Mouse (Mus musculus) testis, adult 2 months (tissue): ENCODE results near the gene Gm49368. TPM values are rescaled to one million over a fixed set of nuclear protein-coding genes. Genes with fewer than 3 reads are reported as not detected.

Experiments used
- H3K27ac ChIP-seq: fragments of 200-500 bp; 2 replicates; pipeline ENCODE4 v1.5.1; 2012; ENCODE audit warnings: low read depth, low read length; ENCODE audit not compliant: control insufficient read depth, insufficient read depth
- H3K27me3 ChIP-seq: fragments of 200-500 bp; 2 replicates; pipeline ENCODE4 v1.6.1; 2012; ENCODE audit warnings: mild to moderate bottlenecking, low read length, moderate library complexity; ENCODE audit not compliant: control insufficient read depth, insufficient read depth
- H3K36me3 ChIP-seq: fragments of 200-500 bp; 2 replicates; pipeline ENCODE4 v1.6.1; 2012; ENCODE audit warnings: mild to moderate bottlenecking, low read length; ENCODE audit not compliant: control insufficient read depth, insufficient read depth
- H3K4me1 ChIP-seq: fragments of 200-500 bp; 2 replicates; pipeline ENCODE4 v1.6.1; 2012; ENCODE audit warnings: low read length; ENCODE audit not compliant: control insufficient read depth, insufficient read depth
- H3K4me3 ChIP-seq: fragments of 200-500 bp; 2 replicates; pipeline ENCODE4 v1.5.1; 2012; ENCODE audit warnings: low read depth, mild to moderate bottlenecking, low read length, moderate library complexity, mixed read lengths; ENCODE audit not compliant: control insufficient read depth
- CTCF ChIP-seq: fragments of 200-500 bp; IDR thresholded peaks from 2 replicates; pipeline ENCODE4 v1.5.1; 2012; ENCODE audit warnings: low read depth, mild to moderate bottlenecking, inconsistent platforms, low read length, moderate library complexity; ENCODE audit not compliant: control insufficient read depth, insufficient read depth, insufficient replicate concordance
- POLR2A ChIP-seq: fragments of 200-500 bp; IDR thresholded peaks from 2 replicates; pipeline ENCODE4 v1.6.1; 2012; ENCODE audit warnings: low read depth, mild to moderate bottlenecking, inconsistent platforms, low read length, moderate library complexity; ENCODE audit not compliant: control insufficient read depth
- polyA plus RNA-seq: library from polyadenylated mRNA; depleted of rRNA; stranded (reverse); fragments of >200 nt; gene quantifications from 2 replicates; pipeline ENCODE4 v1.2.3, GENCODE M21; 2012

Gm49368 gene
- polyA plus RNA-seq, 1 experiment, result not detected

- TF ChIP-seq CTCF (no peak), POLR2A (no peak)
- Histone ChIP-seq H3K27me3 (no peaks in the 10 kb centered on the region), H3K36me3 (no peaks in the 10 kb centered on the region), H3K27ac (no peak overlapping the region), H3K4me3 (no peak overlapping the region), H3K4me1 (no peaks in the 10 kb centered on the region)
These were observed 49.6 kb downstream of the Gm49368 start for GRCm38 (mm10) chr7:128112131-128112530.

GRCm38 (mm10) chr7:128114371-128115105 is 52.1 kb downstream of the Gm49368 start:
- Histone ChIP-seq H3K4me3 (no peak overlapping the region), H3K36me3 (no peaks in the 10 kb centered on the region), H3K4me1 (no peaks in the 10 kb centered on the region), H3K27ac (no peak overlapping the region), H3K27me3 (no peaks in the 10 kb centered on the region)
- no peak for TF ChIP-seq CTCF
- no peak for TF ChIP-seq POLR2A

- TF ChIP-seq CTCF (no peak), POLR2A (no peak)
- no peaks in the 10 kb centered on the region for H3K27me3 ChIP-seq
- no peak overlapping the region for H3K4me3 ChIP-seq
- no peaks in the 10 kb centered on the region for H3K4me1 ChIP-seq
- H3K27ac ChIP-seq, result no peak overlapping the region
- no peaks in the 10 kb centered on the region for H3K36me3 ChIP-seq
These were observed 52.9 kb downstream of the Gm49368 start for GRCm38 (mm10) chr7:128115211-128115958.

GRCm38 (mm10) chr7:128116396-128116795 is 53.9 kb downstream of the Gm49368 start:
- H3K4me1 ChIP-seq, result no peaks in the 10 kb centered on the region
- H3K27me3 ChIP-seq, result no peaks in the 10 kb centered on the region
- H3K27ac ChIP-seq, result no peak overlapping the region
- TF ChIP-seq POLR2A (no peak), CTCF (no peak)
- no peaks in the 10 kb centered on the region for H3K36me3 ChIP-seq
- H3K4me3 ChIP-seq, result no peak overlapping the region

GRCm38 (mm10) chr7:128119726-128120490 is 57.4 kb downstream of the Gm49368 start:
- H3K36me3 ChIP-seq, result no peaks in the 10 kb centered on the region
- H3K4me3 ChIP-seq, result no peak overlapping the region
- H3K27me3 ChIP-seq, result no peaks in the 10 kb centered on the region
- TF ChIP-seq POLR2A, result no peak
- TF ChIP-seq CTCF, result no peak
- no peak overlapping the region for H3K27ac ChIP-seq
- no peaks in the 10 kb centered on the region for H3K4me1 ChIP-seq

GRCm38 (mm10) chr7:128128741-128129720 is 66.5 kb downstream of the Gm49368 start, which contains the start of gene Itgax:
Gene Itgax, plus strand, starts transcription at chr7:128129547.
- no peak for TF ChIP-seq CTCF
- TF ChIP-seq POLR2A, result no peak
- H3K27ac ChIP-seq, result no peak within 1 kb of the TSS
- no peaks in the 10 kb centered on the region for H3K27me3 ChIP-seq
- H3K4me3 ChIP-seq, result no peak within 1 kb of the TSS
- no peaks in the 10 kb centered on the region for H3K4me1 ChIP-seq
- no peaks in the 10 kb centered on the region for H3K36me3 ChIP-seq

GRCm38 (mm10) chr7:128132148-128132547 is 69.7 kb downstream of the Gm49368 start:
- Histone ChIP-seq H3K36me3 (no peaks in the 10 kb centered on the region), H3K27me3 (no peaks in the 10 kb centered on the region), H3K4me3 (no peak overlapping the region), H3K27ac (no peak overlapping the region), H3K4me1 (no peaks in the 10 kb centered on the region)
- no peak for TF ChIP-seq CTCF
- TF ChIP-seq POLR2A, result no peak
